Mouse (Mus musculus): ENCODE results near the gene Fgf5. TPM values are rescaled to one million over a fixed set of nuclear protein-coding genes. Genes with fewer than 3 reads are reported as not detected.

Fgf5 gene
- polyA plus RNA-seq, 1 experiment, result not detected

DNA sequence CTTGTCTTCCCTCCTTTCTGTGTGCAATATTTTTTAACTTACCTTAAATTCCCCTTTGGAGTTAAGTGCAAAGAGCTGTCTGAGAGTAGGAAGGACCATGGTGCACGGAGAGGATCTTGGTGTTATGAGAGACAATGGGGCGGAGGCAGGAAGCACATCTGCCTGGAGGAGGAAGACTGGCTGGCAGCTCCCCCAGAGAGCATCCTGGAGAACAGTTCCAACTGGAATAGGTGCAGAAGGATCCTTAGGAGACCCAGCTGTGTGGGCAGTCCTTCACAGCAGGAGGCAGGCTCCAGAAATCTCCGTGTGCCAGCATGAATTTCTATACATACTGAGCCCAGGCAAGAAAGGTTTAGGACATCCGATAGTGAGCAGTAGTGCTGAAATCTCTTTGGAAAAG lies 8.0 kb upstream of the Fgf5 start:
- Histone ChIP-seq H3K27ac (ENCODE audit: control insufficient read depth, insufficient read depth, low read depth, low read length, poor library complexity) (no peak overlapping the region), H3K4me1 (ENCODE audit: control insufficient read depth, insufficient read depth, low read length) (no peaks in the 10 kb centered on the region), H3K4me3 (replicated peaks; ENCODE audit: control insufficient read depth, low read depth, low read length) (no peak overlapping the region)
- no peak for TF ChIP-seq CTCF (IDR thresholded peaks at IDR 0.05; ENCODE audit: control insufficient read depth, insufficient read depth, low read length)
- TF ChIP-seq POLR2A (IDR thresholded peaks at IDR 0.05; ENCODE audit: borderline replicate concordance, control insufficient read depth, low read depth, low read length), result no peak
- 51% methylated on average over 4 of the region's 4 CpGs for WGBS

DNA sequence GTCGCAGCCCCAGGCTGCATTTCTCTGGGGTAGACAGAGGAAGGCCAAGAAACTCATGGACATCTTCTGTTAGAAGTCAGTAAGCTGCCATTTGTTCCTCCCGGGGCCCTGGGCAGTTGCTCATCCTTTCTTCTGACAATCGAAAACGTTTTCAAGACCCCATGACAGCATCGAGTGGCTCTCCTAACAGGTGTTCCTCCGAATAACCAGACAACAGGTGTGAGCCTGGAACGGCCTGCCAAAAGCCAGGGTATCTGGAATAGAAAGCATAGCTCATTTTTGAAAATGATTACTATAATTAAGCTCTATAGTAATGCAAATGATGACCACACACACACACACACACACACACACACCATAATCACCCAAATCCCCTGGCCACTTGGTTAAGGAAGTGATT lies 7.2 kb upstream of the Fgf5 start:
- 70% methylated on average over 7 of the region's 7 CpGs for WGBS
- no peak overlapping the region for H3K4me3 ChIP-seq (replicated peaks; ENCODE audit: control insufficient read depth, low read depth, low read length)
- no peak for TF ChIP-seq POLR2A (IDR thresholded peaks at IDR 0.05; ENCODE audit: borderline replicate concordance, control insufficient read depth, low read depth, low read length)
- TF ChIP-seq CTCF (IDR thresholded peaks at IDR 0.05; ENCODE audit: control insufficient read depth, insufficient read depth, low read length), result no peak
- no peak overlapping the region for H3K27ac ChIP-seq (ENCODE audit: control insufficient read depth, insufficient read depth, low read depth, low read length, poor library complexity)
- H3K4me1 ChIP-seq (ENCODE audit: control insufficient read depth, insufficient read depth, low read length), result no peaks in the 10 kb centered on the region

DNA sequence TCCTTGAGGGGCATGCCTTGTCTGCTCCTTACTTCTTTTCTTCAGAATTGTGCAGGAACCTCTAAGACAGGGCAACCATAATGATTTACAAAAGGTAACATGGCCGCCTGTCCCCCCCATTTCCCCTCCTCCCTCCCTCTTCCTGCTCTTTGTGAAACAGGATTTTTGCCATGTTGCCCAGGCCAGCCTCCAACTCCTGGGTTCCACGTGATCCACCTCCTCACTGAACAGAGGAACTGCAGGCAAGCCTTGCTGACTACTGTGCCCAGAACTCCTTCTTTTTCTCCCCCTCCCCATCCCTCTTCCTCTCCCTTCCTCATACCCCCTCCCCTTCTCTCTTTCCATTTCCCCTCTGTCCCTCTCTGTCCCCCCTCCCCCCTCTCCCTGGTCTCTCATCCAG lies 6.5 kb upstream of the Fgf5 start:
- Histone ChIP-seq H3K4me3 (replicated peaks; ENCODE audit: control insufficient read depth, low read depth, low read length) (no peak overlapping the region), H3K27ac (ENCODE audit: control insufficient read depth, insufficient read depth, low read depth, low read length, poor library complexity) (no peak overlapping the region)

DNA sequence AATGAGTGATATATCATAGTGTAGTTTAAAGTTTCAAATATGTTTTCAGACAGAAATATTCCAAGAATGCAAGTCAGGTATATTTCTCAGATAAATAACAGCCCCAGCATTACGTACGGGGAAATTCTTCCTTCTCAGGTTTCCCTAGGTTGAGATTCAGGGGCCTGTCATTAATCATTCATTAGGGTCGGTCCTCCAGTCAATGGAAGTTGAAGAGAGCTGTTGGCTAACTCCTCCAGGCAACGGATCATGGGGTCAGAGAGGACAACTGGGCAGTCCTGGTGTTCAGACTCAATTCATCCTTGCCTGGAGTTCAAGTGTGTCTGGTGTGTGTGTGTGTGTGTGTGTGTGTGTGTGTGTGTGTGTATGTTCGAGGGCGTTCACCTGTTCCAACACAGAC lies 837 bp upstream of the Fgf5 start:
- Histone ChIP-seq H3K27ac (ENCODE audit: control insufficient read depth, insufficient read depth, low read depth, low read length, poor library complexity) (no peak overlapping the region), H3K4me3 (replicated peaks; ENCODE audit: control insufficient read depth, low read depth, low read length) (no peak overlapping the region), H3K4me1 (ENCODE audit: control insufficient read depth, insufficient read depth, low read length) (no peaks in the 10 kb centered on the region)
- WGBS, result 31% methylated on average over 6 of the region's 6 CpGs
- TF ChIP-seq CTCF (IDR thresholded peaks at IDR 0.05; ENCODE audit: control insufficient read depth, insufficient read depth, low read length) (no peak), POLR2A (IDR thresholded peaks at IDR 0.05; ENCODE audit: borderline replicate concordance, control insufficient read depth, low read depth, low read length) (no peak)

More for the DNA sequence above, 6.5 kb upstream of the Fgf5 start:
- TF ChIP-seq POLR2A (IDR thresholded peaks at IDR 0.05; ENCODE audit: borderline replicate concordance, control insufficient read depth, low read depth, low read length) (no peak), CTCF (IDR thresholded peaks at IDR 0.05; ENCODE audit: control insufficient read depth, insufficient read depth, low read length) (no peak)
- no peaks in the 10 kb centered on the region for H3K4me1 ChIP-seq (ENCODE audit: control insufficient read depth, insufficient read depth, low read length)
- WGBS, result 45% methylated on average over 2 of the region's 2 CpGs

DNA sequence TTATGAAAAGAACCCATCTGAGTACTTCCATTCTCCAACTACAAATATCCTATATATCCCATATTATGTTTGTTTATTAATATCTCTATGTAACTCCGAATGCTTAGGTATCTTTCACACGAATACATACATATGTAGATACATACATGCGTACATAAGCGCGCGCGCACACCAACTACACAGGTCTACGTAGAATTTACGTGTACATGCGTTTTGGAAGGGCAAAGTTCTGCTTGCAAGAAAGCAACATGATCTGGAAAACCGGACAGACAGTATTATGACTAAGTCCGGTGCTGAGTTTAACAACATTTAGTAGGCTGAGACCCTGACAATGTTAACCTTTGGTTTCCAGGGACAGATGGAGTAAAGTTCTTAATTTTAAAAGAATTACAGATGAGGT lies 1.2 kb downstream of the Fgf5 start:
- H3K4me3 ChIP-seq (replicated peaks; ENCODE audit: control insufficient read depth, low read depth, low read length), result no peak overlapping the region
- H3K27ac ChIP-seq (ENCODE audit: control insufficient read depth, insufficient read depth, low read depth, low read length, poor library complexity), result no peak overlapping the region
- 10% methylated on average over 12 of the region's 12 CpGs for WGBS
- H3K4me1 ChIP-seq (ENCODE audit: control insufficient read depth, insufficient read depth, low read length), result no peaks in the 10 kb centered on the region
- TF ChIP-seq CTCF (IDR thresholded peaks at IDR 0.05; ENCODE audit: control insufficient read depth, insufficient read depth, low read length) (no peak), POLR2A (IDR thresholded peaks at IDR 0.05; ENCODE audit: borderline replicate concordance, control insufficient read depth, low read depth, low read length) (no peak)

DNA sequence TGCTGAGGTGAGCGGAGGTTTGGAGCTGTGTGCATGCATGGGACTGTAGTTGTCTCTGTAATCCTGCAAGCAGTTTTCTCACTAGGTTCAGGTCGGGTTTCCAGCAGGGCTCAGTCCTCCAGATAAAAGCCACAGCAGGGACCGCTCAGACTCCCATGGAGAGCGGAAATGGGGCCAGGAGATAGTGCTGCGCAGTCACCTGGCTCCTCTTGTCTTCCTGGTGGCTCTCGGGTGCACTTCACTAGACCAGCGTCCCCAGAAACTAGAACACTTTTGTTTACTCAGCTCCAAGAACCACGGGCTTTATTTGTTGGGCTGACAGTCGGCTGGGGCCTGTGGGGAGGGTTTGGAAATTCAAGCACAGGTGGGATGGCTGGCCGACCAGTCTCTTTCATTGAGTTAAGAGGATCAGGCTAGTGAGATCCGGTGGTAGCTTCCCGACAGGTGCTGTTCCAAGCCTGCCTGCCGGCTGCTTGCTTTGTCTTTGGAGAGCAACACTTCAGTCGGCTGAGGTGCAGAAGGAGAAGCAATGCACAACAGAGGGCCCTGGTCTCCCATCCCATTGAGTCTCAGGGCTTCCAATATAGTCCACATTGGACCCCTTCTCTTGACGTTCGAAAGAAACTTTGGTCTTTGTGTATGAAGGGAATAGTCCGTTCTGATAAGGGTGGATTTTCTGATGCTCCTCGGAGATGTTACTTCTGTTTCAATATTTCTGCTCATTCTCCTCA lies 1.9 kb downstream of the Fgf5 start:
- TF ChIP-seq POLR2A (IDR thresholded peaks at IDR 0.05; ENCODE audit: borderline replicate concordance, control insufficient read depth, low read depth, low read length), result no peak
- no peak for TF ChIP-seq CTCF (IDR thresholded peaks at IDR 0.05; ENCODE audit: control insufficient read depth, insufficient read depth, low read length)
- no peak overlapping the region; the same call in 1 of the 2 replicates for H3K27ac ChIP-seq (ENCODE audit: control insufficient read depth, insufficient read depth, low read depth, low read length, poor library complexity)
- 9% methylated on average over 18 of the region's 18 CpGs for WGBS
- no peak overlapping the region for H3K4me3 ChIP-seq (replicated peaks; ENCODE audit: control insufficient read depth, low read depth, low read length)
- H3K4me1 ChIP-seq (ENCODE audit: control insufficient read depth, insufficient read depth, low read length), result no peaks in the 10 kb centered on the region

DNA sequence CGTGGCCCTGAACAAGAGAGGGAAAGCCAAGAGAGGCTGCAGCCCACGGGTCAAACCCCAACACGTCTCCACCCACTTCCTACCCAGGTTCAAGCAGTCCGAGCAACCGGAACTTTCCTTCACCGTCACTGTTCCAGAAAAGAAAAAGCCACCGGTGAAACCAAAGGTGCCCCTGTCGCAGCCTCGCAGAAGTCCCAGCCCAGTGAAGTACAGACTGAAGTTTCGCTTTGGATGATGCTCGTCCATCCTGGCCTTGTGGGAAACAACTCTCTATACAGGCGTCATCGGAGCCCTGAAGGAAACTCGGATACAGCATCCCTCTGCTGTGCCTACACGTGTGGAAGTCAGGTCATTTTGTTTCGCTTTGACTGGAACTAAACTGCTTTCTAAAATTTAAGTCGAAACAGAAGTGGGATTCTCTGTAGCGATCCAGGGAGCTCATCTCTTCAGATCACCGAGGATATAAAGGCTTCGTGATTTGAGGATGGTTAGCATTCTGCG lies 21.4 kb downstream of the Fgf5 start:
- no peaks in the 10 kb centered on the region for H3K4me1 ChIP-seq (ENCODE audit: control insufficient read depth, insufficient read depth, low read length)
- no peak for TF ChIP-seq CTCF (IDR thresholded peaks at IDR 0.05; ENCODE audit: control insufficient read depth, insufficient read depth, low read length)
- H3K27ac ChIP-seq (ENCODE audit: control insufficient read depth, insufficient read depth, low read depth, low read length, poor library complexity), result no peak overlapping the region
- WGBS, result 77% methylated on average over 21 of the region's 21 CpGs
- no peak overlapping the region for H3K4me3 ChIP-seq (replicated peaks; ENCODE audit: control insufficient read depth, low read depth, low read length)

DNA sequence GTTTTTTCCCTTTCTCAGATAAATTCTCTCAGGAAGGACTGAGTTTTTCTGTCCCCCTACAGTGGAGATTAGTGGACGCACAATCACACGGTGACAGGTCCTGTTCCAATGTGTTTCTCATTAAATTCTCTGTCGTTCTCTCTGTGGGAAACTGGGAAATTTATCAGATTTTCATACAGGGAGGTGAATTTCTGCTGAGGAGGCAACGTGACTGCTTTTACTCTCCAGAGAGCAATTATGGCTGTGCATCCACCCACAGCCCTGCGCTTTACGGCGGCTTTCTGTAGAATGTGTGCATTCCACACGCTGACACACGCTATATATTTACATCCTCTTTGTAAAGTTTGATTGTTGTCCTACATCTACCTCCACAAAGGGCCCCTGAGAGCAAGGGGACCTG lies 28.0 kb downstream of the Fgf5 start:
- no peaks in the 10 kb centered on the region for H3K4me1 ChIP-seq (ENCODE audit: control insufficient read depth, insufficient read depth, low read length)
- 81% methylated on average over 9 of the region's 9 CpGs for WGBS
- H3K4me3 ChIP-seq (replicated peaks; ENCODE audit: control insufficient read depth, low read depth, low read length), result no peak overlapping the region
- no peak overlapping the region for H3K27ac ChIP-seq (ENCODE audit: control insufficient read depth, insufficient read depth, low read depth, low read length, poor library complexity)
- TF ChIP-seq POLR2A (IDR thresholded peaks at IDR 0.05; ENCODE audit: borderline replicate concordance, control insufficient read depth, low read depth, low read length), result no peak
- TF ChIP-seq CTCF (IDR thresholded peaks at IDR 0.05; ENCODE audit: control insufficient read depth, insufficient read depth, low read length), result no peak

Data from bone marrow, adult 2 months (tissue).